Mouse (Mus musculus) liver, adult (tissue): ENCODE results near the gene Nxpe5.

ENCODE experiments used
- GATA4 ChIP-seq: IDR thresholded peaks from 2 replicates; pipeline ENCODE4 v1.6.1; 2014; ENCODE audit warnings: mild to moderate bottlenecking, low read length; ENCODE audit not compliant: insufficient replicate concordance

The Nxpe5 gene

DNA sequence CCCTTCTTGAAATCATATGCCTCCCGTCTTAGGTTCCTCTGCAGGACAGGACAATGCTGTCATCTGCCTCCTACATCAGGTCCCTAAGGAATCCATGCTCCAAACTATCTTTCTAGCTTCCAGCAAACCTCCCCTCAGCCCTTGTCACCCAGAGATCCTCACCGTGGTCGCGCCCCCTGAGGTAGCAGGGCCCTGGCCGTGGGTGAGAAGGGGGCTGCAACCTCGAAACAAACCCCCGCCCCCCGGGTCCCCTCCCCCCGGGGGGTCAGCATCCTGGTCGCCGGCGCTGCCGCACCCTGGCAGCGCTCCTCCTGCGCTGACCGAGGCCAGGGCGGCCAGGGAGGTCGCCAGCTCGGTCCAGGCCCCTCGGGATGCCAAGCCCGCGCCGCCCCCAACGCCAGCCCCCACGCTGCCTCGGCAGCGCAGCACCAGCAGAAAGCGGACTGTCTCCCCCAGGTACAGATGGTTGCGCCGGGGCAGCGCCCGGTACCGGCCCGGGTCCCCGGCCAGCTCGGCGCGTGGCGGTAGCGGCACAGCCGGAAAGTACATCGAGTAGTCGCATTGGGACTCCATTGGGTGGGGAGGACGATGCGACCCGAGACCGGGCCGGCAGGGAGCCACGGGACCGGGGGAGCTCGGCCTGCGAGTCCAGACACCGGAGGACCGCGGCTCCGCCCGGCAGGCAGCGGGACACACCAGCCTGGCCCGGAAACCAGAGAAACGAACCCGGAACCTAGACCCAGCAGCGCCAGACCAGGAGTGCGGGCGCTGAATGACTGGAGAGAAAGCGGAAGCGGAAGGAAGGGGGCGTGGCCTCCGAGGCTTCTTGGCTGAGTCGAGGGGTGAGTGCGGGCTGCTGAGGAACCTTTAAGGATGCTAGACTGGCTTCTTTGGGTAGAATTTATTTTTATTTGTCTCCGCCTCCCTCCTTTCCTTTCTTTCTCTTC, 37.8 kb downstream of the Nxpe5 start, which contains the start of gene BC037034:
Gene BC037034, minus strand, starts transcription at position 774 of the 947 bp plus-strand sequence.
- TF ChIP-seq GATA4 = no peak

DNA sequence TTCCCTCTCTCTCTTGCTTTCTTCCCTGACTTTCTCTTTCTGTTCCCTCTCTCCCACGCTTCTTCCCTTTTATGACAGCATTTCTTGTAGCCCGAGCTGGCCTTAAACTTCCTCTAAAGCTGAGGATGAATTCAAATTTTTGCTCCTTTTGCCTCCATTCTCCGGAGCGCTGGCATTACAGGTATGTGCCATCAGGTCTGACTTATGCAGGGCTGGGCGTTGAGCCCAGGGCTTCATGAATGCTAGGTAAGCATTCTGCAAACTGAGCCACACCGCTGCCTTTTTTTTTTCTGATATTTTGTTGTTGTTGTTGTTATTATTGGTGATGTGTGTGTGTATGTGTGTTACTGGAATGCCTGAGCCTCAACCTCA, 38.5 kb downstream of the Nxpe5 start:
- TF ChIP-seq GATA4 = no peak

DNA sequence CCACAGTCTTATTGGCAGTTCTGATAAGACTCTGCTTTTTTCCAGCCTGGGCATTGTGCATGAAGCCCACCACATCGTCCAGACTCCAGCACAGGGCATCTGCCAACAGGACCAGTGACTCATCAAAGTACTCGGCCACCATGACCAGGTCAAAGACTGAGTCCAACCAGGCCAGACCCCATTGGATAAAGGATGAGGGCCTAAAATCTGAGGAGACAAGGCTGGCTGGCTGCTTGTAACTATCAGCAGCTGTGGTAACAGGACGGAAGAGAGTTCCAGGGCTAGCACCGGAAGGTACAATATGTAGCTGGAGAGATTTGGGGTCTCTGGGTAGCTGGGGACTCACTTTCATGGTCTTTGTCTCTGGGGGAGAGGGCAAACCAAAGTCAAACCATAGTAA, 40.0 kb downstream of the Nxpe5 start:
- TF ChIP-seq GATA4 = no peak

DNA sequence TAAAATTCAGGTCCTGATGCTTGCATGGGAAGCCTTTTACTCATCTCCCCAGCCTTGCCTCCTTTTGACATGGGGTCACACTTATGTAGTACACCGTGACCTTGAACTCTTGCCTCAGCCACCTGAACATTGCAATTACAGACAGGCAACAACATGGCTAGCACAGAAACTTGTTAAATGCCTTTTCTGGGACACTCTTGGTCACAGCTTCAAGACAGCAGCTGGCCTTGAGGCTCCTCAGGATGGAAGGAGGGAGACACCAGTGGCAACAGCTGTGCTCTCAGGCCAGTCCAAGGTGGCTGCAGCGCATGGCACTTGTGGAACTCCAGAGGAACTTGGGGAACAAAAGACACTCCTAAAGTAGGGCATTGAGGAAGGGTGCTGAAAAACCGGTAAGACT, 41.4 kb downstream of the Nxpe5 start:
- no peak for TF ChIP-seq GATA4

DNA sequence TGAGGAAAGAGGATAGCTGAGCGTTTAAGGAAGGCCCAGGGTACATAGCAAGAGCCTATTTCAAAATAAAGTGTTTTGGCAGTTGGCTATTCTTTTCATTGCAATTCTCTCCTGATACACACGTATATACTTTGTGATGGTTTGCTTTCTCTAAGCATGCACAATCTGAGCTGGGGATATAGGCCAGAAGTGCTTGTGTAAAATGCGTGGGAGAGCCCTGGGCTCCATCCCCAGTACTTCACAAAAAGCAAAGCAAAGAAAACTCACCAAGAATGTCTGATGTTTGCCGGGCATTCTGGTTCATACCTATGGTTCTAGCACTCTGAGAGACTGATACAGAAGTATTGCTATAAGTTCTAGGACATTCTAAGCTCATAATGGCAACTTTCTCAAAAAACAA, 43.3 kb downstream of the Nxpe5 start:
- no peak for TF ChIP-seq GATA4

DNA sequence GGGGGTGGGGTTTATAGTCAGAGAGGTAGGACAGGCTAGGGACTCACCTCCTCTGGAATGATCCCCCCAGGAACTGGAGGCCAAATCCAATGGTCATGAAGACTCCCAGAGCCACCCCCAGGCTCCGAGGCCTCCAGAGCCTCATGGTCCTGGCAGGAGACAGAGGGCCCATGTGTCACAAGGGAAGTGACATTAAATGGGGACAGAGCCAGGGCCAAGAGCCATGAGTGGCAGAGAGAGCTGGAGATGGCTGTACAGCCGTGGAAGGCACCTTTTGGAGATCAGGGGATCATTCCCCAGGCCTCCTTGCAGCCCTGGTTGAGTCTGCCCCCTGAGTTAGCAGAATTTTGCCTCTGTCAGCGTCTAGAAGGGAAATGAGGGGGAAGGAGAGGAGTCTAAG, 45.5 kb downstream of the Nxpe5 start:
- TF ChIP-seq GATA4 = no peak

DNA sequence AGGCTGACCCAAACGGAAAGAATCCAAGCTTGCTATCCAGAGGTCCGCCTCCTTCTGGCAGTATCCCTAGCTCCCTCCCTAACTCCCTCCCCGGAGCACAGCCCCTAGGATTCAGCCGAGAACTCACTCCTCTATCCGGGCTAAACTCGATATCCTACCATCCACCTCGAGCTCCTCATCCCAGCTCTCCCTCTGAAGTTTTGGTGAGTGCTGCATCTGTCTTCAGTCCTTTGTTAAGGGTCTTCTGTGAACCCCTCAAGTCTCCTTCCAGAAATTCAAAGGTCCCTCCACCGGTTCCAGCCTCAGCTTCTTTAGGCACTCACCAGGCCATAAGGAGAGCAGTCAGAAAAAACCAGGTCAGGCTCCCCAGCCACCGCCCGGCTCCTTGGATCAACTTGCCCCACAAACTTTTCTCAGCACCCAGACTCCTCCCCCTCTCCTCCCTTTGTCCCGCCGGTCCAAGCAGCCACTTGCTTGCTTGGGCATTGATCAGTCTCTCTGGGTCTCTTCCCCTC, 46.8 kb downstream of the Nxpe5 start, which contains the start of gene Gal3st4:
Gene Gal3st4, minus strand, starts transcription at position 432 of the 515 bp plus-strand sequence.
- TF ChIP-seq GATA4 = no peak

DNA sequence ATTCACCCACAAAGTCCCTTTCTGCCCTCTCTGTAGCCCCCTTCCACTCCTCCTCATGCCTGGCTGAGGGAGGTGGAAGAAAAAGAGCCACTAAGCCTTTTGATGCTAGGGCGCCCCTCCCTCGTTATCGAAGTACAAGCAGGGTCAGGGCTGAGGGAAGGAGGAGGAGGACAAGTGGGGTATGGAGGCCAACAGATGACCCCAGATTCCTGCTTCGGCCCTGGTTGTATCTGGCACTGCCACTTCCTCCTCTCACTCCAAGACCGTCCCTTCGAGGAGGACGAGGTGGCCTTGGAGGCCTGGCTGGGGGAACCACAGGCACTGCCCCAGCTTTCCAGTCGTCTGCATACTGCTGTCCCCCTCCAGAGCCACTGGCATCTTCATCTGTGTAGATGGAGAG, 48.5 kb downstream of the Nxpe5 start:
- TF ChIP-seq GATA4 = no peak

DNA sequence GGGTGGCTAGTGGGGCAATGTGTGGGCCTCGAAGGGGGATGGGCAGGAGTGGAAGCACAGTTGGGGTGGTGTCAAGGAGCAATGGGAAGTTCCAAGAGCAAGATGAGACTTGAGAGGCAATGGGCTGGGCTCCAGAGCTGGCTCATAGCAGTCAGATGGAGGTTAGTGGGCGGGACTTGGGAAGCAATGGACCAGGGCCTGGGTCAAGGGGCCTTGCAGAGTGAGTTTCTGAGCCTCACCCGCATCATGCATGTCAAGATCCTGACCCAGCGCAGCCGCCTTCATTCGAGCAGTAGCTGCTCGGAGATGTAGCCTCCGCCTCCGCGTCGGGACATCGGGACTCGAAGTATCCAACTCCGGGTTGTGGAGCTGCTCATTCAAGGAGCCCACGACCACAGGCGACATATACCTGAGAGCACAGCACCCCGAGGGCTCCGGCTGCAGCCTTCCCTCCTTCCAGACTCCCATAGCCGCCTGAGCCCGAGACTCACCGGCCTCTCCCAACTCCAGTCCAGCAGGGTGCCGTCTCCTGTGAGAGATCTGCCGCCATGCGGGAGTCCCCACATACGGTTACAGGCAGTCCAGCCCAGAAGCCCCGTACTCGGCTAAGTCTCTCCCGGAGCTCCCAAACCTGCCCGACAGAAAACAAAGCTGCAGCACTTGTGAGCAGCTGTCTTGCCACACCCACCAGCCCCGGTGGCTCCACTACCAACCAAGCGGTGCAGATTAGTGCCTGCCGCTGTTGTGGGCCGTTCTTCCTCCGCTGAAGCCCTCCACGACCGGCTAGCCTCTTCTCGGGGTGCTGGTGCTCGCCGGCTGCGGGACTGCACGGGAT, 49.7 kb downstream of the Nxpe5 start:
- TF ChIP-seq GATA4 = no peak

DNA sequence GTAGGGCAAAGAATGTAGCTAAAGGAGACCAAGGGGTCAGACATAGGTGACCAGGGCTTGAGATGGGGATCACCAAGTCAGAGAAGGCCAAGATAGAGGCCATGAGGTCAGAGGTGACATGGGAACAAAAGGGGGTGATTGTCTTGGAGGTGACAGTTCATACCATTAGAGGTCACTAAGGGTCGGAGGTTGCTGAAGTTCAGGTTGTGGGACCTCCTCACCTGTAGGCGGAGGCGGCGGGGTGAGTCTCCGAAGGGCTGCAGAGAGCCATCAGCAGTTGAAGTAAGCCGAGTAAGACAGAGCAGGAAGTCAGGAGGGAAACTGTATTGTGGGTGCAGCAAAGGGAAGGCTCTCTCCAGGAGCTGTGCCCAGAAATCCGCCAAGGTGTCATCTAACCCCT, 52.3 kb downstream of the Nxpe5 start:
- TF ChIP-seq GATA4 = no peak

DNA sequence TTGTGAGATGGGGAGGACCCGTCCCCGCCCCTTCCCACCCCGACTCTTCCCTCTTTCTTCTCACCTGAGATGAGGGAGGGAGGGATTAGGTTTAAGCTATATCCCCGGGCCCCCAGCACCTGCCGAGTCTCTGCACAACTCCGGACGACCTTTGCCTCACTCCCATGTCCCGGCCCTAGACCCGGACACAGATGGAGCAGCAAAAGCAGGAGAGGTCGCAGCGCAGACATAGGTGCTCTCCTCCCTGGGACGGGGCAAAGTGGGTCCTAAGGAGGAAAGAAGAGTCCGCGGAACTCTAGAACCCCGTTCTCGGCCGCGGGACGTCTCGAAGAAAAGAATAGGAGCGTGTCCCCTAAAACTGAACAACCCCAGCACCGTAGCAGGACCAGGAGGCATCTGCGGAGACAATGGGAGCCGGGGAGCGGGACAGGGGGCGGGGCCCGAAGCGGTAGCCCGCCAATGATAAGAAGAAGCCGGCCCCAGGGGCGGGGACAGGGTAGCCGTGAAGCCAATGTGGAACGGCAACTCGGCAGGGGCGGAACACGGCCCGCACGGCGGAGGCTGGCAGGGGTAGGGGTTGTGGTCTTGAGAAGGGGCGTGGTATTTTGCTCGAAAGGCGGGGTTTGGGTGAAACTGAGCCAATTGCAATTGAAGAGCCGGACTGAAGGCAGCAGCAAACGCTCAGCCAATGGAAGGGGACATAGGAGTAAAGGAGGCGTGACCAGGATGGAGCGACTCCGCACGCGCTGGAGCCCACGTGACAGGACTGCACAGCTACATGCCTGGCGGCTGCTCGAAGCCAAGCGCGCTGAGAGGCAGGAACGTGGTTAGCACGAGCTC, 54.1 kb downstream of the Nxpe5 start, which contains the start of the genes Gm43720, Gpc2 and Stag3:
Gene Gm43720, minus strand, starts transcription at position 374 of the 840 bp plus-strand sequence.
Gene Gpc2, minus strand, starts transcription at position 421 of the 840 bp plus-strand sequence.
Gene Stag3, plus strand, starts transcription at position 656 of the 840 bp plus-strand sequence.
- TF ChIP-seq GATA4 = no peak; the same call in 1 of the 2 replicates

DNA sequence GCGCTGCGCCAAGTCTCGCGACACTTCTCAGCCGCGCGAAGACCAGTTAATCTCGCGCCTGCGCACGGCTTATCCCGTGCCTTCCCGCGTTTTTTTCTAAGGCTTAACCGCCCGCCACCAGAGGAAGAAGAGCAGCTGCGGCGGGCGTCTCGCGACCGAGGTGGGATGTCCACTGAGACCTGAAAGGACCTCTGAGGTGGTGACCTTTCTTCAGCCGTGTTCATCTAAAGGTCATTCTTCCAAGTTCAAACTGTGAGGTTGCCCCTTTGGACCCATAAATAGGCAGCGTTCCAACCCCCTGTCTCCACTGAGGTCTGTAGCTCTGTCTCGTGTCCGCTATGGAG, 54.7 kb downstream of the Nxpe5 start:
- no peak for TF ChIP-seq GATA4

DNA sequence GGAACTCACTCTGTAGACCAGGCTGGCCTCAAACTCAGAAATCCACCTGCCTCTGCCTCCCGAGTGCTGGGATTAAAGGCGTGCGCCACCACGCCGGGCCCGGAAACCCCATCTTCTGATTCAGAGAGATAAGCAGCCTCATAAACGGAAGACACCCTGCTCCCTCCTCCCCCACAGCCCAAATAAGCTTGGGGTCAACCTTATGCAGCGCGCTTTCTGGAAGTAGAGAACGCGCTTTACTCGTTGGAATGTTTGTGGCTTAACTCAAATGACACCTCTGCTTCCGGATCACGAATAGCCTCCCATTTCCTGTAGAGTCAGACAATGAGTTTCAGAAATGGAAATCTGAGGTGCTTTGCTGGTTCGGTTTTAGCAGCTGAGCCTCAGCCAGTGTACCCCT, 55.1 kb downstream of the Nxpe5 start:
- no peak for TF ChIP-seq GATA4

DNA sequence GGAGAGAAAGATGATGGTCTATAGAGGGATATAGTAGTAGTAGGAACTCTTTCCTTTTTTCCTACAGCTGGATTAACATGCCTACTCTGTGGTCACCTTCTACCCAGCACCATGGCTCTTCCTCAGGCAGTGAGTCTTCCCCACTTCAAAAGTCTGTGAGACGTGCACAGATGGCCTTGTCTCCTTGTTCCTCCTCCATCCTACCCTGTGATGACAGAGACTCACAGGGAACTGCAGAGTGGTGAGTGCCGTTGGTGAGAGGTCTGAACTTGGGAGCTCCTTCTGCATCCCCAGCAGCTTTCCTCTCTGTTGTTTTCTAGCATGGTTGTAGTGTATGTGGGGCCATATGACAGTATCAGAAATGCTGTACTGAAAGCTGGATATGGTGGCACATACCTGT, 56.1 kb downstream of the Nxpe5 start:
- no peak for TF ChIP-seq GATA4

DNA sequence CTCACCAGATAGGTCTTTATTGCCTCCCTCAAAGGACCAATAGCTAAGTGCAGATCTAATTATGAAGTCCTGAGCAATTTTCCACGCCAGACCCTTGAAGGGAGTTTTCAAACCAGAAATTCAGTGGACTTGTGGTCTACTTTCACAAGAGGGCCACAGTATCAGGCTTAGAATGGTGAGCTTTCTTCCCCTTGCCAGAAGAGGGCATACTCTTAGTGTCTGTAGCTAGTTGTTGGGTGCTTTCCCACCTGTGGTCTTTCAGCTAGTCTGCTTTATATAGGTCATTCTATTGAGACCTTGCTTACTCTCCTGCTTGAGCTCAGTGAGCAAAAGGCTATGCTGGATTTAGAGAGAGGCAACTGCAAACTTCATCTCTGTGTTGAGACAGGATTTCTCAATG, 57.8 kb downstream of the Nxpe5 start:
- TF ChIP-seq GATA4 = no peak

DNA sequence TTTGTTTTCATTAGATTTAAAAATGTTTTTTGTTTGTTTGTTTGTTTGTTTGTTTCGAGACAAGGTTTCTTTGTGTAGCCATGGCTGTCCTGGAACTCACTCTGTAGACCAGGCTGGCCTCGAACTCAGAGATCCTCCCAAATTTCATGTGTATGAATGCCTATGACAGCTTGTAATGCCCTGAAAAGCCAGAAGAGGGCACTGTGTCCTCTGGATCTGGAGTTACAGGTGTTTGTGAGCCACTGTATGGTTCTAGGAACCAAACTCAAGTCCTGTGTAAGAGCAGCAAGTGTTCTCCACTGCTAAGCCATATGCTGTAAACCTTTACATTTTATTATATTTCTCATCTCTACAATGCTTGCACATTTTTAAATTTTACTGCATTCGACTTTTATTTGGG, 62.2 kb downstream of the Nxpe5 start:
- no peak for TF ChIP-seq GATA4
